ENCODE assay signal across 25 mouse cellular contexts in the genomic region with DNA sequence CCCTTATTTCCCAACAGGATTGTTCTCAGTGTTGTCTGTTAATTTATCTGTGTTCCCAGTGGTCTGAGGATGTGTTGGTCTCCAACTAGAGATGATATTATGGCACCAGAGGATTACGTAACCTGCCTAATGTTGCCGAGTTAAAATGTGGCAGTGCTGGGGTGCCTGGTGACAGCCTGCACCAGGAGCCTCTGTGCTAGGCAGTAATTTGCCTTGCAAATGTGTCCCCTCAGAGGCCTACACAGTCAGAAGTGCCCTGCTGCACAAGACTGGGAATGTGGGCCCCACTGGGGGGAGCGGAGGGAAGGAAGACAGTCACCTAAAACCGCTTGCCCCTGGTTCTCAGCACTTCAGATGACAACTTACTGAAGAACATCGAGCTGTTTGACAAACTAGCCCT. TPM values are rescaled to one million over a fixed set of nuclear protein-coding genes. Genes with fewer than 3 reads are reported as not detected.
DNase-seq lines count a peak whose midpoint lies in the region; ATAC-seq and TF ChIP-seq lines count a peak whose summit lies in the region.
"Had no signal": no experiment of that assay in that cellular context is flagged by ENCODE, and none has a peak within 500 bp of the region (broad histone marks: within the 10 kb centered on the region; RNA-seq: fewer than 3 reads in every experiment).

No protein-coding gene starts in this region.

- no peak for TF ChIP-seq POLR2A in cerebellum, adult 2 months (IDR thresholded peaks at IDR 0.05; ENCODE audit: borderline replicate concordance, insufficient read depth, low read length)

- peaks cover 36% of the 10 kb centered on the region for H3K36me3 ChIP-seq in midbrain, embryonic 12.5 days
- H3K36me3 ChIP-seq in midbrain, postnatal 0 days (ENCODE audit: insufficient read depth, low read length): peaks cover 40% of the 10 kb centered on the region
- H3K36me3 ChIP-seq in hindbrain, embryonic 13.5 days: peaks cover 61% of the 10 kb centered on the region

- H3K4me3 ChIP-seq in cerebellum, adult 2 months (replicated peaks; ENCODE audit: insufficient read depth, low read depth, low read length): peak overlapping the region; percentile 11
- peak overlapping the region; percentile 19; the same call in 1 of the 2 replicates for H3K4me3 ChIP-seq in layer of hippocampus, adult 2 months
- H3K4me3 ChIP-seq in midbrain, embryonic 12.5 days: no peak overlapping the region
- H3K4me3 ChIP-seq in midbrain, postnatal 0 days (ENCODE audit: low read depth, low read length): no peak overlapping the region
- H3K4me3 ChIP-seq in hindbrain, embryonic 13.5 days: no peak overlapping the region
- H3K4me3 ChIP-seq: heart, embryonic 13.5 days; hindbrain, embryonic 15.5 days; intestine, embryonic 15.5 days; limb, embryonic 15.5 days; liver, embryonic 15.5 days; myocyte; stomach, embryonic 15.5 days had no signal

- H3K4me1 ChIP-seq in cerebellum, adult 2 months (ENCODE audit: control insufficient read depth, insufficient read depth, low read length): peaks cover 3% of the 10 kb centered on the region; the same call in 1 of the 2 replicates
- H3K4me1 ChIP-seq in midbrain, embryonic 12.5 days: peaks cover 11% of the 10 kb centered on the region
- H3K4me1 ChIP-seq in midbrain, postnatal 0 days (ENCODE audit: insufficient read depth, low read length): no peaks in the 10 kb centered on the region
- H3K4me1 ChIP-seq in hindbrain, embryonic 13.5 days (replicated peaks): peaks cover 17% of the 10 kb centered on the region
- H3K4me1 ChIP-seq: heart, embryonic 13.5 days; intestine, embryonic 15.5 days; limb, embryonic 15.5 days; stomach, embryonic 15.5 days had no signal

- ATAC-seq in midbrain, embryonic 12.5 days (ENCODE audit: low FRiP score, low read depth): no peak
- no peak for ATAC-seq in midbrain, postnatal 0 days (ENCODE audit: low FRiP score)
- ATAC-seq in hindbrain, embryonic 13.5 days (ENCODE audit: low FRiP score): no peak
- ATAC-seq: intestine, embryonic 15.5 days had no signal

- no peak for TF ChIP-seq CTCF in cerebellum, adult 2 months (IDR thresholded peaks at IDR 0.05; ENCODE audit: borderline replicate concordance, insufficient read depth, low read depth, low read length)
- no peak for TF ChIP-seq CTCF in layer of hippocampus, adult 2 months (conservative IDR thresholded peaks at IDR 0.05)
- TF ChIP-seq CTCF in midbrain, postnatal 0 days (IDR thresholded peaks at IDR 0.05): no peak

- H3K27ac ChIP-seq in cerebellum, adult 2 months (ENCODE audit: insufficient read depth, low read length): peak overlapping the region; percentile 61
- H3K27ac ChIP-seq in layer of hippocampus, adult 2 months: peak overlapping the region; percentile 91
- 0 out of 2 replicates have a peak overlapping the region, but pooled peaks have one; percentile 20 for H3K27ac ChIP-seq in midbrain, embryonic 12.5 days (replicated peaks)
- H3K27ac ChIP-seq in midbrain, postnatal 0 days (ENCODE audit: low read depth, low read length): no peak overlapping the region
- no peak overlapping the region; the same call in 1 of the 2 replicates for H3K27ac ChIP-seq in hindbrain, embryonic 13.5 days
- H3K27ac ChIP-seq: heart, embryonic 13.5 days; hindbrain, embryonic 15.5 days; intestine, embryonic 15.5 days; limb, embryonic 15.5 days; liver, embryonic 15.5 days; stomach, embryonic 15.5 days had no signal

- no peak for DNase-seq in cerebellum, adult 2 months
- no peak for DNase-seq in cerebellum, adult 11-12 months
- DNase-seq in layer of hippocampus, adult 2 months (ENCODE audit: low spot score in 2 of 2): peak; percentile 44 to 67
- DNase-seq in layer of hippocampus, adult 9-10 months (ENCODE audit: low spot score): no peak
- DNase-seq in midbrain, postnatal 0 days (ENCODE audit: low spot score): no peak
- peak; percentile 62 for DNase-seq in telencephalon, adult 2 months (ENCODE audit: low read depth, low spot score)
- DNase-seq: adrenal gland, postnatal 14 days; cerebellum, postnatal 36 days; heart, adult 11 months; right cerebral cortex, postnatal 14 days; thymus, adult 2 months had no signal

- H3K9me3 ChIP-seq in midbrain, embryonic 12.5 days: no peaks in the 10 kb centered on the region
- no peaks in the 10 kb centered on the region for H3K9me3 ChIP-seq in midbrain, postnatal 0 days (ENCODE audit: low read length)
- no peaks in the 10 kb centered on the region for H3K9me3 ChIP-seq in hindbrain, embryonic 13.5 days
- H3K9me3 ChIP-seq: G1E; heart, embryonic 13.5 days; hindbrain, embryonic 15.5 days; intestine, embryonic 15.5 days; limb, embryonic 15.5 days; liver, embryonic 15.5 days; stomach, embryonic 15.5 days had no signal

- H3K4me2 ChIP-seq in midbrain, embryonic 12.5 days (replicated peaks): no peak overlapping the region
- no peak overlapping the region for H3K4me2 ChIP-seq in midbrain, postnatal 0 days (ENCODE audit: low read depth, low read length, poor library complexity, severe bottlenecking)
- H3K4me2 ChIP-seq in hindbrain, embryonic 13.5 days: no peak overlapping the region
- H3K4me2 ChIP-seq: heart, embryonic 13.5 days; hindbrain, embryonic 15.5 days; intestine, embryonic 15.5 days; limb, embryonic 15.5 days; liver, embryonic 15.5 days; stomach, embryonic 15.5 days had no signal

- H3K9ac ChIP-seq in midbrain, embryonic 12.5 days (replicated peaks): no peak overlapping the region
- no peak overlapping the region for H3K9ac ChIP-seq in midbrain, postnatal 0 days (replicated peaks; ENCODE audit: low read length, poor library complexity, severe bottlenecking)
- no peak overlapping the region for H3K9ac ChIP-seq in hindbrain, embryonic 13.5 days
- H3K9ac ChIP-seq: heart, embryonic 13.5 days; hindbrain, embryonic 15.5 days; intestine, embryonic 15.5 days; limb, embryonic 15.5 days; liver, embryonic 15.5 days; stomach, embryonic 15.5 days had no signal

- no peaks in the 10 kb centered on the region for H3K27me3 ChIP-seq in cerebellum, adult 2 months (ENCODE audit: control insufficient read depth, insufficient read depth, low read length)
- H3K27me3 ChIP-seq in midbrain, embryonic 12.5 days: no peaks in the 10 kb centered on the region
- no peaks in the 10 kb centered on the region for H3K27me3 ChIP-seq in midbrain, postnatal 0 days (ENCODE audit: insufficient read depth, low read length)
- no peaks in the 10 kb centered on the region for H3K27me3 ChIP-seq in hindbrain, embryonic 13.5 days
- H3K27me3 ChIP-seq: heart, embryonic 13.5 days; hindbrain, embryonic 15.5 days; intestine, embryonic 15.5 days; limb, embryonic 15.5 days; liver, embryonic 15.5 days; stomach, embryonic 15.5 days had no signal

- 62% methylated on average over 5 of the region's 5 CpGs for WGBS in cerebellum, adult 2 months
- 46% methylated on average over 5 of the region's 5 CpGs for WGBS in midbrain, embryonic 12.5 days
- 47% methylated on average over 5 of the region's 5 CpGs for WGBS in midbrain, postnatal 0 days
- 55% methylated on average over 5 of the region's 5 CpGs for WGBS in hindbrain, embryonic 13.5 days

RNA-seq across cellular contexts. Expression of gene Asphd1, which starts 7.6 kb away (rescaled TPM):
- polyA plus RNA-seq in cerebellum, adult 2 months (2012; rRNA removed): 41.8 and 42.4 TPM in 2 replicates
- 10 to 100 TPM; 31.7 to 36.1 TPM for total RNA-seq in layer of hippocampus, adult 2 months (2021)
- 1.6 and 2.7 TPM in 2 replicates for polyA plus RNA-seq in midbrain, embryonic 12.5 days (2016; fragmentation: Nextera tagmentation; extraction: Ambion mirVana)
- total RNA-seq in midbrain, postnatal 0 days (2014; rRNA removed): 32.3 and 44.5 TPM in 2 replicates
- polyA plus RNA-seq in midbrain, postnatal 0 days (2015; fragmentation: Nextera tagmentation; extraction: Ambion mirVana): 16.2 and 17.6 TPM in 2 replicates
- 6.1 and 6.4 TPM in 2 replicates for polyA plus RNA-seq in hindbrain, embryonic 13.5 days (2015; fragmentation: Nextera tagmentation; extraction: Ambion mirVana)
- total RNA-seq: G1E; gastrocnemius, adult 8-10 months; heart, postnatal 25 days; megakaryocyte progenitor cell, adult 5-6 weeks had no signal
- polyA plus RNA-seq: G1E; limb, embryonic 15.5 days; liver, embryonic 15.5 days; lung, postnatal 0 days had no signal

RNA-seq across cellular contexts. Expression of gene Sez6l2, which starts 8.6 kb away (rescaled TPM):
- polyA plus RNA-seq in cerebellum, adult 2 months (2012; rRNA removed): 359 and 364 TPM in 2 replicates
- total RNA-seq in layer of hippocampus, adult 2 months (2021): 100 to 1,000 TPM; 439 to 458 TPM
- polyA plus RNA-seq in midbrain, embryonic 12.5 days (2016; fragmentation: Nextera tagmentation; extraction: Ambion mirVana): 13.8 and 16.9 TPM in 2 replicates
- total RNA-seq in midbrain, postnatal 0 days (2014; rRNA removed): 235 and 283 TPM in 2 replicates
- polyA plus RNA-seq in midbrain, postnatal 0 days (2015; fragmentation: Nextera tagmentation; extraction: Ambion mirVana): 66.2 and 72.8 TPM in 2 replicates
- polyA plus RNA-seq in hindbrain, embryonic 13.5 days (2015; fragmentation: Nextera tagmentation; extraction: Ambion mirVana): 32.7 and 36.7 TPM in 2 replicates

RNA-seq across cellular contexts. Expression of gene Kctd13, which starts 13.1 kb away (rescaled TPM):
- 130 and 140 TPM in 2 replicates for polyA plus RNA-seq in cerebellum, adult 2 months (2012; rRNA removed)
- total RNA-seq in layer of hippocampus, adult 2 months (2021): 100 to 1,000 TPM; 164 to 166 TPM
- 50.5 and 53.7 TPM in 2 replicates for polyA plus RNA-seq in midbrain, embryonic 12.5 days (2016; fragmentation: Nextera tagmentation; extraction: Ambion mirVana)
- total RNA-seq in midbrain, postnatal 0 days (2014; rRNA removed): 129 and 150 TPM in 2 replicates
- 166 and 167 TPM in 2 replicates for polyA plus RNA-seq in midbrain, postnatal 0 days (2015; fragmentation: Nextera tagmentation; extraction: Ambion mirVana)
- 98.7 and 101 TPM in 2 replicates for polyA plus RNA-seq in hindbrain, embryonic 13.5 days (2015; fragmentation: Nextera tagmentation; extraction: Ambion mirVana)

RNA-seq across cellular contexts. Expression of gene Tmem219, which starts 19.1 kb away (rescaled TPM):
- polyA plus RNA-seq in cerebellum, adult 2 months (2012; rRNA removed): 29.8 and 37.5 TPM in 2 replicates
- total RNA-seq in layer of hippocampus, adult 2 months (2021): 10 to 100 TPM; 21.4 to 23.3 TPM
- 32.7 and 36.5 TPM in 2 replicates for polyA plus RNA-seq in midbrain, embryonic 12.5 days (2016; fragmentation: Nextera tagmentation; extraction: Ambion mirVana)
- total RNA-seq in midbrain, postnatal 0 days (2014; rRNA removed): 22.8 and 24.7 TPM in 2 replicates
- polyA plus RNA-seq in midbrain, postnatal 0 days (2015; fragmentation: Nextera tagmentation; extraction: Ambion mirVana): 36.4 and 38.2 TPM in 2 replicates
- polyA plus RNA-seq in hindbrain, embryonic 13.5 days (2015; fragmentation: Nextera tagmentation; extraction: Ambion mirVana): 26.3 and 28.4 TPM in 2 replicates

RNA-seq across cellular contexts. Expression of gene Cdipt, which starts 33.9 kb away (rescaled TPM):
- 255 and 281 TPM in 2 replicates for polyA plus RNA-seq in cerebellum, adult 2 months (2012; rRNA removed)
- total RNA-seq in layer of hippocampus, adult 2 months (2021): 100 to 1,000 TPM; 155 to 167 TPM
- polyA plus RNA-seq in midbrain, embryonic 12.5 days (2016; fragmentation: Nextera tagmentation; extraction: Ambion mirVana): 81.1 and 87.2 TPM in 2 replicates
- 193 and 244 TPM in 2 replicates for total RNA-seq in midbrain, postnatal 0 days (2014; rRNA removed)
- 142 and 157 TPM in 2 replicates for polyA plus RNA-seq in midbrain, postnatal 0 days (2015; fragmentation: Nextera tagmentation; extraction: Ambion mirVana)
- polyA plus RNA-seq in hindbrain, embryonic 13.5 days (2015; fragmentation: Nextera tagmentation; extraction: Ambion mirVana): 109 and 112 TPM in 2 replicates

Comparison
In these comparisons a context has a peak if more than half of its experiments do, and no peak if none do; other contexts are left out.
1. DNase-seq: peak in layer of hippocampus, adult 2 months (2 of 2) and telencephalon, adult 2 months (single experiment); none in cerebellum, adult 2 months (0 of 2), cerebellum, adult 11-12 months (single experiment), layer of hippocampus, adult 9-10 months (single experiment) and midbrain, postnatal 0 days (single experiment).
2. H3K27ac ChIP-seq: peak in cerebellum, adult 2 months (single experiment), layer of hippocampus, adult 2 months (single experiment) and midbrain, embryonic 12.5 days (single experiment); none in midbrain, postnatal 0 days (single experiment) and hindbrain, embryonic 13.5 days (single experiment).
3. H3K4me3 ChIP-seq: peak in cerebellum, adult 2 months (single experiment) and layer of hippocampus, adult 2 months (single experiment); none in midbrain, embryonic 12.5 days (single experiment), midbrain, postnatal 0 days (single experiment) and hindbrain, embryonic 13.5 days (single experiment).